ENCODE assay signal across 15 mouse cellular contexts in the genomic region with DNA sequence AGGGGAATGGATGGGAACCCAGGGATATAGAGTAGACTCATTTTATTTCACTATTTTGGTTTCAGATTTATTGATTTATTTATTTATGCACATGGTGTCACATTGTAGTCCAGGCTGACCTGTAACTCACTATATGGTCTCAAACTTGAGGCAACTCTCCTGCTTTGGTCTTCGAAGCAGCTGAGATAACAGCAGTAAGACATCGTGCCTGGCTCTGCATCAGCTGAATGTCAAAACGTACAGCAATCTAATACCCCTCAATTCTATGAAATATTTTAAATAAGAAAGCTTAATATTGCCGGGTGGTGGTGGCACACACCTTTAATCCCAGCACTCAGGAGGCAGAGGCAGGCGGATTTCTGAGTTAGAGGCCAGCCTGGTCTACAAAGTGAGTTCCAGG.
"Had no signal": no experiment of that assay in that cellular context is flagged by ENCODE, and none has a peak within 500 bp of the region (broad histone marks: within the 10 kb centered on the region; RNA-seq: fewer than 3 reads in every experiment).

No protein-coding gene starts in this region.

- H3K4me3 ChIP-seq: neural tube, embryonic 12.5 days; neural tube, embryonic 13.5 days; neural tube, embryonic 15.5 days; stomach, embryonic 15.5 days had no signal

- DNase-seq: retina, postnatal 1 day; right cerebral cortex, adult 18-20 months; right cerebral cortex, postnatal 14 days; right cerebral cortex, postnatal 4 days; spleen, adult 18-20 months; thymus, adult 18-20 months; thymus, adult 2 months; thymus, postnatal 14 days; thymus, postnatal 25 days; thymus, postnatal 36 days; thymus, postnatal 4 days had no signal

- H3K27me3 ChIP-seq: neural tube, embryonic 12.5 days; neural tube, embryonic 13.5 days; neural tube, embryonic 15.5 days; stomach, embryonic 15.5 days had no signal

- H3K4me2 ChIP-seq: neural tube, embryonic 12.5 days; neural tube, embryonic 13.5 days; neural tube, embryonic 15.5 days; stomach, embryonic 15.5 days had no signal
